Mouse (Mus musculus) stomach, postnatal 0 days (tissue): Measurements from ENCODE around the gene Frmd6.

ENCODE experiments used
- CTCF ChIP-seq: IDR thresholded peaks from 2 replicates; pipeline ENCODE4 v1.5.1; 2016; ENCODE audit warnings: antibody characterized with exemption, low read depth, mild to moderate bottlenecking, moderate library complexity
- EP300 ChIP-seq: optimal IDR thresholded peaks from 2 replicates; pipeline ENCODE3; 2016; ENCODE audit warnings: antibody characterized with exemption

DNA sequence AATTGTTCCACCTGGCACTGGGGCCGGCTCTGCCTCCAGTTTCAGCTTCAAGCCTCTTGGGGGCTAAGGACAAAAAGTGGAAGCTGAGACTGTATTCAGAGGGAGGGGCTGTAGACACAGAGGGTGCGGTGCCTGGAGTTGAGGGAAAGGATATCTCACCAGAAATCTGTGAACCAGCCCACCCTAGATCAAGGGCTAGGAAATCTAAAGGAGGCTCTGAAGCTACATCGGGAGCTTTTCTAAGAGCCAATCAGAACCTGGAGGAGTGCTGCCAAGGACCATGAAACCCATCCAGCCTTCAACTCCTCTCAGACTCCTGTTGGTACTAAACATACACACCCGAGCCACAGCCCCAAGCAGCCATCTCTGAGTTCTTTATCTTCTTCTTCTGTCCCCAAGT, 82.8 kb downstream of the Frmd6 start:
- TF ChIP-seq EP300 = no peak
- no peak for TF ChIP-seq CTCF
